Mouse (Mus musculus) embryonic facial prominence, embryonic 12.5 days (tissue): ENCODE data around the gene Kif5a. TPM values are rescaled to one million over a fixed set of nuclear protein-coding genes. Genes with fewer than 3 reads are reported as not detected.
A peak's percentile ranks its signal among the peaks of the same experiment; 100 is the strongest.

Experiments
- ATAC-seq: fragments of 200-750 bp; cut with Nextera tagmentation; 2 replicates; pipeline ENCODE4 v1.8.0; 2017; ENCODE audit not compliant: insufficient number of reproducible peaks, insufficient read depth, low FRiP score, low TSS enrichment
- H3K27ac ChIP-seq: fragments of 300-500 bp; sonication (generic); 2 replicates; pipeline ENCODE4 v1.5.1; 2016; ENCODE audit warnings: mild to moderate bottlenecking
- H3K27me3 ChIP-seq: fragments of 300-500 bp; sonication (generic); 2 replicates; pipeline ENCODE4 v1.6.1; 2016; ENCODE audit warnings: mild to moderate bottlenecking, moderate library complexity
- H3K36me3 ChIP-seq: fragments of 300-500 bp; sonication (generic); 2 replicates; pipeline ENCODE4 v1.6.1; 2016; ENCODE audit warnings: mild to moderate bottlenecking
- H3K4me1 ChIP-seq: fragments of 300-500 bp; sonication (generic); 2 replicates; pipeline ENCODE4 v1.6.1; 2016
- H3K4me2 ChIP-seq: fragments of 300-500 bp; sonication (generic); replicated peaks from 2 replicates; pipeline ENCODE4 v1.6.1; 2016; ENCODE audit warnings: mild to moderate bottlenecking, moderate library complexity
- H3K4me3 ChIP-seq: fragments of 300-500 bp; sonication (generic); 2 replicates; pipeline ENCODE4 v1.5.1; 2016; ENCODE audit warnings: mild to moderate bottlenecking
- H3K9ac ChIP-seq: fragments of 300-500 bp; sonication (generic); 2 replicates; pipeline ENCODE4 v1.6.1; 2016; ENCODE audit warnings: mild to moderate bottlenecking, moderate library complexity
- H3K9me3 ChIP-seq: fragments of 300-500 bp; sonication (generic); 2 replicates; pipeline ENCODE4 v1.6.1; 2016; ENCODE audit warnings: mild to moderate bottlenecking, moderate library complexity
- WGBS: fragments of 180-500 bp; shearing (Covaris S2); methylation state at CpG from one replicate; pipeline ENCODE4 v1.1.7; 2016; 5-methylcytosine and 5-hydroxymethylcytosine counted together
- polyA plus RNA-seq: library from polyadenylated mRNA; unstranded; fragments of >200 nt; fragmentation: Nextera tagmentation; extraction: Ambion mirVana; gene quantifications from 2 replicates; pipeline ENCODE4 v1.2.1, GENCODE M21; 2016

The Kif5a gene
- polyA plus RNA-seq, 1 experiment from 2014 or later, result 13.5 TPM

- Histone ChIP-seq H3K4me2 (no peak overlapping the region), H3K36me3 (peaks cover 67% of the 10 kb centered on the region)
- no peak for ATAC-seq
Observed at GRCm38 (mm10) chr10:127294895-127295510, 31.9 kb upstream of the Kif5a start.

GRCm38 (mm10) chr10:127293590-127294113, 30.5 kb upstream of the Kif5a start:
- no peaks in the 10 kb centered on the region for H3K27me3 ChIP-seq

More at GRCm38 (mm10) chr10:127294895-127295510, 31.9 kb upstream of the Kif5a start:
- Histone ChIP-seq H3K9me3 (no peaks in the 10 kb centered on the region), H3K4me1 (peaks cover 21% of the 10 kb centered on the region), H3K9ac (no peak overlapping the region), H3K4me3 (no peak overlapping the region), H3K27ac (no peak overlapping the region), H3K27me3 (no peaks in the 10 kb centered on the region)
- WGBS, result 91% methylated on average over 10 of the region's 10 CpGs

GRCm38 (mm10) chr10:127292987-127293538, 29.9 kb upstream of the Kif5a start:
- Histone ChIP-seq H3K4me3 (no peak overlapping the region), H3K36me3 (peaks cover 53% of the 10 kb centered on the region)
- WGBS, result 86% methylated on average over 6 of the region's 6 CpGs

More at GRCm38 (mm10) chr10:127293590-127294113, 30.5 kb upstream of the Kif5a start:
- ATAC-seq, result no peak
- no peak overlapping the region for H3K4me3 ChIP-seq
- H3K36me3 ChIP-seq, result peaks cover 54% of the 10 kb centered on the region
- no peak overlapping the region for H3K4me2 ChIP-seq
- 81% methylated on average over 3 of the region's 3 CpGs for WGBS
- no peaks in the 10 kb centered on the region for H3K9me3 ChIP-seq
- peaks cover 28% of the 10 kb centered on the region for H3K4me1 ChIP-seq
- H3K27ac ChIP-seq, result no peak overlapping the region
- H3K9ac ChIP-seq, result no peak overlapping the region

GRCm38 (mm10) chr10:127291881-127292638, 28.9 kb upstream of the Kif5a start:
- no peak overlapping the region; the same call in 1 of the 2 replicates for H3K27ac ChIP-seq
- H3K9me3 ChIP-seq, result no peaks in the 10 kb centered on the region
- WGBS, result 54% methylated on average over 5 of the region's 5 CpGs
- H3K4me3 ChIP-seq, result peak overlapping the region; percentile 63
- H3K27me3 ChIP-seq, result no peaks in the 10 kb centered on the region
- H3K4me2 ChIP-seq, result peak overlapping the region; percentile 91
- peaks cover 37% of the 10 kb centered on the region for H3K4me1 ChIP-seq
- peak overlapping the region; percentile 46; the same call in 1 of the 2 replicates for H3K9ac ChIP-seq
- no peak for ATAC-seq
- H3K36me3 ChIP-seq, result peaks cover 45% of the 10 kb centered on the region

More at GRCm38 (mm10) chr10:127292987-127293538, 29.9 kb upstream of the Kif5a start:
- Histone ChIP-seq H3K4me1 (peaks cover 28% of the 10 kb centered on the region), H3K9ac (peak overlapping the region; percentile 7; the same call in 1 of the 2 replicates), H3K27ac (no peak overlapping the region), H3K9me3 (no peaks in the 10 kb centered on the region), H3K27me3 (no peaks in the 10 kb centered on the region), H3K4me2 (no peak overlapping the region)
- no peak for ATAC-seq

GRCm38 (mm10) chr10:127290930-127291880, 28.1 kb upstream of the Kif5a start:
- H3K27me3 ChIP-seq, result no peaks in the 10 kb centered on the region
- H3K4me1 ChIP-seq, result peaks cover 45% of the 10 kb centered on the region
- peak overlapping the region; percentile 46 for H3K9ac ChIP-seq
- H3K4me2 ChIP-seq, result peak overlapping the region; percentile 91
- H3K27ac ChIP-seq, result peak overlapping the region; percentile 99
- H3K36me3 ChIP-seq, result peaks cover 45% of the 10 kb centered on the region
- peak; percentile 30 for ATAC-seq
- 3% methylated on average over 19 of the region's 19 CpGs for WGBS
- H3K4me3 ChIP-seq, result peak overlapping the region; percentile 63
- no peaks in the 10 kb centered on the region for H3K9me3 ChIP-seq

GRCm38 (mm10) chr10:127290307-127290929, 27.3 kb upstream of the Kif5a start:
- no peaks in the 10 kb centered on the region for H3K9me3 ChIP-seq
- WGBS, result under 1% methylated on average over 34 of the region's 47 CpGs
- H3K4me2 ChIP-seq, result peak overlapping the region; percentile 91
- peak; percentile 89 for ATAC-seq
- H3K36me3 ChIP-seq, result peaks cover 45% of the 10 kb centered on the region
- peaks cover 53% of the 10 kb centered on the region for H3K4me1 ChIP-seq
- H3K27ac ChIP-seq, result peak overlapping the region; percentile 99
- peak overlapping the region; percentile 63 for H3K4me3 ChIP-seq
- no peaks in the 10 kb centered on the region for H3K27me3 ChIP-seq
- peak overlapping the region; percentile 46 for H3K9ac ChIP-seq

- 2% methylated on average over 15 of the region's 15 CpGs for WGBS
- no peaks in the 10 kb centered on the region for H3K9me3 ChIP-seq
- H3K4me3 ChIP-seq, result peak overlapping the region; percentile 63
- peak overlapping the region; percentile 99 for H3K27ac ChIP-seq
- no peak for ATAC-seq
- peak overlapping the region; percentile 46 for H3K9ac ChIP-seq
- peaks cover 45% of the 10 kb centered on the region for H3K36me3 ChIP-seq
- no peaks in the 10 kb centered on the region for H3K27me3 ChIP-seq
- H3K4me1 ChIP-seq, result peaks cover 60% of the 10 kb centered on the region
- H3K4me2 ChIP-seq, result peak overlapping the region; percentile 91
Observed at GRCm38 (mm10) chr10:127289573-127290191, 26.5 kb upstream of the Kif5a start.

- no peaks in the 10 kb centered on the region for H3K27me3 ChIP-seq
- peak within 1 kb of the TSS; percentile 91 for H3K4me2 ChIP-seq
- peaks cover 63% of the 10 kb centered on the region for H3K4me1 ChIP-seq
- H3K4me3 ChIP-seq, result peak within 1 kb of the TSS; percentile 63
- ATAC-seq, result peak; percentile 1; the same call in 1 of the 2 replicates
- peak within 1 kb of the TSS; percentile 78 for H3K9ac ChIP-seq
- H3K9me3 ChIP-seq, result no peaks in the 10 kb centered on the region
- WGBS, result under 1% methylated on average over 49 of the region's 65 CpGs
- H3K36me3 ChIP-seq, result peaks cover 45% of the 10 kb centered on the region
- H3K27ac ChIP-seq, result peak within 1 kb of the TSS; percentile 99
Observed at GRCm38 (mm10) chr10:127288800-127289572, 25.8 kb upstream of the Kif5a start, which contains the start of gene Mbd6. Gene Mbd6 (minus strand): TSS chr10:127289018.

- Histone ChIP-seq H3K4me2 (peak overlapping the region; percentile 91), H3K27me3 (no peaks in the 10 kb centered on the region), H3K9ac (peak overlapping the region; percentile 78), H3K4me3 (peak overlapping the region; percentile 63), H3K9me3 (no peaks in the 10 kb centered on the region), H3K4me1 (peaks cover 62% of the 10 kb centered on the region), H3K27ac (peak overlapping the region; percentile 99), H3K36me3 (peaks cover 45% of the 10 kb centered on the region)
- peak; percentile 6; the same call in 1 of the 2 replicates for ATAC-seq
- WGBS, result under 1% methylated on average over 13 of the region's 28 CpGs
Observed at GRCm38 (mm10) chr10:127288328-127288799, 25.2 kb upstream of the Kif5a start.
